Mouse (Mus musculus) T-helper 1 cell (primary cell): Measurements from ENCODE around the gene Med21.

Experiments
- in situ Hi-C: fragments of 300-600 bp; cut with MboI, MseI; formaldehyde crosslinking; loops from one replicate; pipeline ENCODE4 v1.15.1; 2025; ENCODE audit warnings: high pct_unique_total_duplicates

The Med21 gene

GRCm38 (mm10) chr6:146676904-146677303 is 34.6 kb downstream of the Med21 start:
- in situ Hi-C loops: no loop called here

DNA sequence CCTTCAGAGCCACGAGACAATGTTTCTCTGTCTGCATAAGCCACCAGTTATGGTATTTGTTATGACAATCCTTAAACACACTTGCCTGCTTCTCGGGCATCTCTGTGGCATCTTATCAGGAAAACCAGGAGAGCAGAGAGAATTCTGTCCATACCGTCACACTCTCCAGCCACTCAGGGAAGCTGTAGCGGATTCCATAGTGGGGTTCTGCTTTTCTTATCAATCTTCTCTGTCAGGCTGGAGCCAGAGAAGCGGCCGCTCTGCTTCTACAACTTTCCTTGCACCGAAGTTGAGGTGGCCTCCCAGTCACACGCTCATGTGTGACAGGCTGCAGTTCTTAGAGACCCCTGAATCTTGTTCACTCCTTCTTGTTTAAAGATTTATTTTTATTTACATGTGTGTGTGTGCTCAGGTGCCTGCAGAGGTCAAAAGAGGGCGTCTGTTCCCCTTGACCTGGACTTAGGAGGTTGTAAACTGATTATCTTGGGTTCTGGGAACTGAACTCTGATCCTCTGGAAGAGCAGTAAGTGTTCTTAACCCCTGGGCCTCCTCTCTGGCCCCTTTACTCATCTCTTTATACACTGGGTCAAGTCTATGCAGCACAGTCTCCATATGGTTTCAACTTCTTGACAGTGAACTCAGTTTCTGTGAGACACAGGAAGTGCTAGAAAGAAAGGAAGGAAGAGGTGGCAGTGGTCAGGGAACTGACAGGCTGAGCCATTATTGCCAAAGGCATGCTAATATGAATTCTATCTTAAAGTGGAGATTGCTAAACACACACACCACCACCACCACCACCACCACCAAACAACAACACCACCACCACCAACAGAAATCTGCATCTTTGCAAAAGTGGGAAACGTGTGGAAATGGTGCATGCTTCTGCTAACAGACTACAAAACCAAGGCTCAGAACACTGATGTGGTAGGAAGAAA is 36.1 kb downstream of the Med21 start:
- in situ Hi-C loops: no loop called here

DNA sequence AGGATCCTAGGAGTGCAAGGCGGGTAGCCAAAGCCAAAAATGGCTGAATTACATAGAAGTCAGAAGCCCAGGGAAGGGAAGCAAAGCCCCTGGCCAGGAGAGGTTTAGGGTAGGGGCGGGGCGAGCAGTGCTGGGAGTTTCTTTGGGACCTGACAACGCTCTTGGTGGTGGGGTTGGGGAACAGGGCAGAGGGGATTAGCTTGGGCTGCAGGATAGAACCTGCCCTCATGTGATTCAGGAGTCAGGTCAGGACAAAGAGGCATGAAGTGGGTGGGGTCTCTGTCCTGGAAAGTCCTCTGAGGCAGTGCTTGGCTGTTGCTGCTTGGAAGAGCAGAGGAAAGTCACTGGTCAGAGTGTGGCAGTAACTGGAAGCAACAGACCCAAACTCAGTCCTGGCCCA is 41.5 kb downstream of the Med21 start:
- in situ Hi-C loops: no loop called here

GRCm38 (mm10) chr6:146685781-146686308 is 43.5 kb downstream of the Med21 start:
- in situ Hi-C loops: no loop called here

DNA sequence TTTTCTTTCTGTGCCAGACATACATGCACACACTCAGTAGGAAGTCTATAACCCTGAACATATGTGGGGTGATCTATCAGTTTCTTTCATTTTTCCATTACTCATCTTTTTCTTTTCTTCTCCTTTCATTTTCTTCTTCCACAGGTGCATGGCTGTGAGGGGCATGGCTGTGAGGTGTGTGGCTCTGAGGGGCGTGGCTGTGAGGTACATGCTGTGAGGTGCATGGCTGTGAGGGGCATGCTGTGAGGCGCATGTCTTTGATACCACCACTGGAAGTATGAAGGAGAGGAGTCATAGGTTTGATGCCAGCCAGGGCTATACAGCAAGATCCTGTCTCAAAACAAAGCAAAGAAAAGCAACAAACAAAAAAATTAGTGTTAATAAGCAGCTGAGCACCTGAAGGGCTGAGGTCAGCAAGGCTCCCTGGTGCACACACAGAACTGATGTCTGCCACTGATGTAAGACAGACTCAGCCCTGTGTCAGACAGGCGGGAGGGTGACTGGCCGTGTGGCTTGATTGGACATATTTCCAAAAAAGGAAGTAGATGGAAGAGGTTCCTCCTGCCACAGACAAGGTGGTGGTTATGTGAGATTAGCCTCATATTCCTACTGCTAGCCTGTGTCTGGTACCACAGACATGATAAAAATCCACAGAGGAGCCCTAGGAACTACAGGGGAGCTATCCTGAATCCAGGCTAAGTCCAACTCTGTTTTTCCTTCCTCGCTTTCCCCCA is 44.3 kb downstream of the Med21 start:
- in situ Hi-C loops: no loop called here

DNA sequence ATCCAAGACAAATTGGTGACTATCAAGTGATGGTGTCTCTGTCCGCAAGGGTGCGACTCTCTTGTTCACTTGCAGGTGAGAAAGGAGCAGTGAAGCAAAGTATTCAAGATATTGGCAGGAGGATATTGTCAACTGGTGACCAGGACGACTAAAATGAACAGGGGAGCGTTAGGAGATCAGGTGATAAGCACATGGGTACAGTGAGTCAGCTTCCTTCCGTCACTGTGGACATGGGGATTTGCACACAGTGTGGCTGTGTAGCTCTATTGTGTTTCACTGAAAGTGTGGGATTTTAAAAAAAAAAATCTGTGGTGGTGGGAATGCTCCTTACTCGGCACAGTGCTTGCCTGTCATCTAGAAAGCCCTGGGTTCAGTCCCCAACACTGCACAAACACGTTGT is 45.7 kb downstream of the Med21 start:
- in situ Hi-C loops: no loop called here

DNA sequence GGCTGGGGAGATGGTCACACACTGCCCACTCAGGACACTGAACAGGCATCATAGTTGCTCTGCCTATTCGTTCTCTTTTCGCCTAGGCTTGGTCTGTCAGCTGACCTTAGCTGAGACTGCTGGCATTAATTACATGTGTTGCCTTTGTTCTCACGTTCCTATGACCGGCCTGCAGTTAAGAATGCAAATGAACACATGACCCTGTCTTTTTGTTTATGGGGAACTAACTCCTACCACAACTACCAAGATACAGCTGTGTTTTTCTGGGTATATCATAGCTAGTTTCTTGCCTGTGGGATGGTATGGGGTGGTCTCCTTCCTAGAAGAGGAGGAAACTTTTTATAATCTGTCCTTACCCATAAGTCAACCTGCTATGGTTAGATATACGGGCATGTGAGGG is 46.5 kb downstream of the Med21 start:
- in situ Hi-C loops: no loop called here

DNA sequence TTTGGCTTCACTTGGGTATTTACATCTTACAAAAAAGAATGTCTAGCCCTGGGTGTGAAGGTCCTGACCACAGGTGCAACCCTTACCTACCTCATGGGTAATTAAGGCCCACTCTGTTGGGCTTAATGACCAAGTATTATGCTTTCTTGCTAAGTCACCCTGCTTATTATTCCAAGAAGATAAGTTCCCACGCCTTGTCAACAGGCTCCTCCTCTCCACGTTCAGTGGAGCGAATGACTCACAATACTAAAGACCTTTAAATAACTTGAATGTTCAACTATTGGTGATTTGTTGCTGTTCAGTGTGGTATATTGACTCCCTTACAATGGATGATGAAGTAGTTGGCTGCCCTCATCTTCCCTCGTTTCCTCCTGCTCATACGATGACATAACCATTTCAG is 55.4 kb downstream of the Med21 start:
- in situ Hi-C loops: no loop called here

GRCm38 (mm10) chr6:146698376-146698775 is 56.0 kb downstream of the Med21 start:
- in situ Hi-C loops: no loop called here
